Mouse (Mus musculus) neural tube, embryonic 13.5 days (tissue): ENCODE data around the gene Cmc1. TPM values are rescaled to one million over a fixed set of nuclear protein-coding genes. Genes with fewer than 3 reads are reported as not detected.
A peak's percentile ranks its signal among the peaks of the same experiment; 100 is the strongest.

Experiments
- ATAC-seq: fragments of 200-750 bp; cut with Nextera tagmentation; 2 replicates; pipeline ENCODE4 v1.8.0; 2017; ENCODE audit warnings: low read depth, mild to moderate bottlenecking, moderate TSS enrichment, moderate library complexity
- H3K27ac ChIP-seq: fragments of 300-500 bp; sonication (generic); replicated peaks from 2 replicates; pipeline ENCODE4 v1.5.1; 2015; ENCODE audit warnings: moderate library complexity, mild to moderate bottlenecking, inconsistent platforms
- H3K27me3 ChIP-seq: fragments of 300-500 bp; sonication (generic); 2 replicates; pipeline ENCODE4 v1.6.1; 2015; ENCODE audit warnings: mild to moderate bottlenecking, inconsistent platforms
- H3K36me3 ChIP-seq: fragments of 300-500 bp; sonication (generic); 2 replicates; pipeline ENCODE4 v1.6.1; 2015; ENCODE audit warnings: mild to moderate bottlenecking, inconsistent platforms
- H3K4me1 ChIP-seq: fragments of 300-500 bp; sonication (generic); replicated peaks from 2 replicates; pipeline ENCODE4 v1.6.1; 2015; ENCODE audit warnings: inconsistent platforms
- H3K4me2 ChIP-seq: fragments of 300-500 bp; sonication (generic); 2 replicates; pipeline ENCODE4 v1.6.1; 2015; ENCODE audit warnings: inconsistent platforms, mild to moderate bottlenecking, moderate library complexity
- H3K4me3 ChIP-seq: fragments of 300-500 bp; sonication (generic); 2 replicates; pipeline ENCODE4 v1.5.1; 2015; ENCODE audit warnings: mild to moderate bottlenecking, inconsistent platforms
- H3K9ac ChIP-seq: fragments of 300-500 bp; sonication (generic); 2 replicates; pipeline ENCODE4 v1.6.1; 2015; ENCODE audit warnings: moderate library complexity, mild to moderate bottlenecking, inconsistent platforms
- H3K9me3 ChIP-seq: fragments of 300-500 bp; sonication (generic); 2 replicates; pipeline ENCODE4 v1.6.1; 2016; ENCODE audit warnings: inconsistent platforms
- WGBS: fragments of 180-500 bp; shearing (Covaris S2); methylation state at CpG from one replicate; pipeline ENCODE4 v1.1.7; 2015; 5-methylcytosine and 5-hydroxymethylcytosine counted together
- polyA plus RNA-seq: library from polyadenylated mRNA; unstranded; fragments of >200 nt; fragmentation: Nextera tagmentation; extraction: Ambion mirVana; gene quantifications from 2 replicates; pipeline ENCODE4 v1.2.1, GENCODE M21; 2015

Gene Cmc1
- polyA plus RNA-seq, 1 experiment from 2014 or later: 47.7 TPM

DNA sequence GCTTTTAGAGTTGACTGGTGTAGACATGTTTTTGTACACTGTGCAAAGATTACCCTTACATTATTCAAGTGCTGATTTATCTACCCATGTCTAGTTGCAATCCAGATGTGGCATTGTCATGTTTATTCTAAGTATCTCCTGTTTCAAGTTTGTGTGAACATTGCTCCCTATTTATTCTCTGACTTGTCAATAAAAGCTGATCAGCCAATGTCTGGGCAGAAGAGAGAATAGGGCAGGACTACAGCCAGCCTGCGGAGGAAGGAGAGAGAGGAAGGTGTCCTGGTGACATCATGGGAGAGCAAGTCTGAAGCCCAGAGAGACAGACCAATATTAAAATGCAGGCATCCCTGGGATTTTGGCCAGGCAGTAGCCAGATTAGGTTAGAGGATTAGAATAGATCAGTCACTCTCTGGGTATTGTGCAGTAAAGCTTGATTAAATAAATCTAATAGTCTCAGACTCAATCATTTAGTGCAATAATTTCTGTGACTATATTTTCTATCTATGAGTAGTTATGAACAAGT, 104.9 kb downstream of the Cmc1 start:
- H3K4me2 ChIP-seq: no peak overlapping the region
- no peak overlapping the region for H3K27ac ChIP-seq
- H3K27me3 ChIP-seq: no peaks in the 10 kb centered on the region
- H3K9ac ChIP-seq: no peak overlapping the region
- peaks cover 11% of the 10 kb centered on the region for H3K36me3 ChIP-seq
- peaks cover 28% of the 10 kb centered on the region for H3K4me1 ChIP-seq
- H3K4me3 ChIP-seq: no peak overlapping the region
- ATAC-seq: no peak
- WGBS: 78% methylated on average over 1 of the region's 1 CpGs
- no peaks in the 10 kb centered on the region for H3K9me3 ChIP-seq

DNA sequence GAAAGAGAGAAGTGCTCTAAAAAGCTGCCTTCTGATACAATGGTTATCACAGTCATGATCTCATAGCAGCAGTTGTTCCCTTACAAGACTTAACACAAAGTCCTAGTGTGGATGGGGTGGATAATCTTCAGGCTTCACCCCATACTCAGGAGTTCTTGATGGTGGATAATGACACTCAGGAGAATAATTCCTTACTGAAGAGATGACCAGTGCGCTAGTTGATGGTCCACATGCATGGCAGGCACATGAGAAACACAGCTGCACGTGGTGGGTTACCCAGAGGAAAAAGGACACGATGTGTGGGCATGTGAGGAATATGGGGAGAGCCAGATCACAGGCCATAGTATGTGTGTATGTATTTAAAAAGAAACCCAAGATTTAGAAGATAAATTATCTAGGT, 106.4 kb downstream of the Cmc1 start:
- H3K4me2 ChIP-seq: no peak overlapping the region
- H3K27ac ChIP-seq: no peak overlapping the region
- no peak for ATAC-seq
- H3K36me3 ChIP-seq: peaks cover 7% of the 10 kb centered on the region
- no peaks in the 10 kb centered on the region for H3K27me3 ChIP-seq
- no peak overlapping the region for H3K9ac ChIP-seq
- H3K4me1 ChIP-seq: peaks cover 28% of the 10 kb centered on the region
- H3K4me3 ChIP-seq: no peak overlapping the region
- no peaks in the 10 kb centered on the region for H3K9me3 ChIP-seq
- WGBS: 87% methylated on average over 3 of the region's 3 CpGs

DNA sequence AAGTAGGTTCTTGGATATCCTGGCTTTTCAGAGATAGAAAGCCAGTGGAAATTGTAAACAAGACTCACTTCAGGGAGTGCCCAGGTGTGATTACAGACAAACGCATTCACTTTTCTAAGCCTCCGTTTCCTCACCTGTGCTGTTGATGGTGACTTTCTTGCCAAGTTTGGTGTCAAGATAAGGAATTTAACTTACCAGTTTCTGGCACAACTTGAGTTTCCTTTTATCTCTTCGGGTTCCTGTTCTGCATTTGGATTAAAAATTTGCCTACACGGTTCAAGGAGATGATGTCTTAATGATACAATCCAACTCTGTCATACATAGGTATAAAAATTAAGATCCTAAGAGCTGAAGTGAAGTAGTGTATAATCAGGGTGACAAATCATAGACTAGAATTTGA, 107.2 kb downstream of the Cmc1 start:
- no peak overlapping the region for H3K9ac ChIP-seq
- no peak overlapping the region for H3K27ac ChIP-seq
- 93% methylated on average over 4 of the region's 4 CpGs for WGBS
- peaks cover 28% of the 10 kb centered on the region for H3K4me1 ChIP-seq
- peak overlapping the region; percentile 87 for H3K4me2 ChIP-seq
- no peak for ATAC-seq
- no peaks in the 10 kb centered on the region for H3K27me3 ChIP-seq
- H3K4me3 ChIP-seq: no peak overlapping the region
- peaks cover 3% of the 10 kb centered on the region; the same call in 1 of the 2 replicates for H3K36me3 ChIP-seq
- no peaks in the 10 kb centered on the region for H3K9me3 ChIP-seq

DNA sequence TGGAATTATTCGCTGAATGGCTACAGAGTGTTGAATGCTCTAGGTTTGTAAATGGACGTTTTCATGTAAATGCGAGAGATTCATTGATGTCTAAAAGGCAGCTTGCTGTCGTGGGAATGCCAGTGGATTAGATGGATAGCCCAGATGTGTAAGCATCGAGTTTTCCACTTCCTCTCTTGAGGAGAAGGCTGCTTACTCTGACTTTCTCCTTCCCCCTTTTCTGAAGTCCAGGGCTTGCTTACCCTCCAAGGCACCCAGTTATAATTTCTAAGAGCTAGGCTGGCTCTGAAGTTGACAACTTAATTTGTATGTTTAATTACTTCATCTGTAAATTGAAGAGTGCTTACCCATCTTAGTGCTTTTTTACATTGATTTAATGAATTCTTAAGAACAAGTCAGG, 108.3 kb downstream of the Cmc1 start:
- no peaks in the 10 kb centered on the region for H3K9me3 ChIP-seq
- H3K4me3 ChIP-seq: peak overlapping the region; percentile 83
- H3K36me3 ChIP-seq: no peaks in the 10 kb centered on the region
- no peaks in the 10 kb centered on the region for H3K27me3 ChIP-seq
- peak overlapping the region; percentile 87 for H3K4me2 ChIP-seq
- H3K9ac ChIP-seq: peak overlapping the region; percentile 91
- ATAC-seq: no peak
- 19% methylated on average over 5 of the region's 5 CpGs for WGBS
- peaks cover 28% of the 10 kb centered on the region for H3K4me1 ChIP-seq
- H3K27ac ChIP-seq: 0 out of 2 replicates have a peak overlapping the region, but pooled peaks have one; percentile 97

DNA sequence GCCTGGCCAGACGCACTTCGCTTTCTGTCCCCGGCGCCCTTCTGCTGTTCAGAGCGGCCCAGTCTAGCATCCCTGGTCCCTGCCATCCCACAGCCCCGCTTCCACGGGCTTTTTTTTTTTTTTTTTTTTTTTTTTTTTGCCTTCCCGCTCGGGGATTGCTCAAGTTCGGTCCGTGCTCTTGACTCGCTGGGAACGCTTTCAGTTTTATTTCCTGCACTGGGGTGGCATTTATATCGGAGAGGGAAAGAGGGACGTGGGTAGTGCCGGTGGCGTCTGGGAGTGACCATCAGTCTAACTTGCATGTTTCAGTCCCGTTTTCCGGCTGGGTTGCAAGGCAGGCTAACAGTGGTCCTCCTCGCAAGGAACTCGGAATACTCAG, 109.0 kb downstream of the Cmc1 start:
- H3K27ac ChIP-seq: peak overlapping the region; percentile 97
- peak overlapping the region; percentile 83 for H3K4me3 ChIP-seq
- peak overlapping the region; percentile 91 for H3K9ac ChIP-seq
- H3K27me3 ChIP-seq: no peaks in the 10 kb centered on the region
- H3K4me1 ChIP-seq: peaks cover 28% of the 10 kb centered on the region
- H3K9me3 ChIP-seq: no peaks in the 10 kb centered on the region
- no peak for ATAC-seq
- H3K36me3 ChIP-seq: no peaks in the 10 kb centered on the region
- peak overlapping the region; percentile 87 for H3K4me2 ChIP-seq
- WGBS: 1% methylated on average over 21 of the region's 21 CpGs

DNA sequence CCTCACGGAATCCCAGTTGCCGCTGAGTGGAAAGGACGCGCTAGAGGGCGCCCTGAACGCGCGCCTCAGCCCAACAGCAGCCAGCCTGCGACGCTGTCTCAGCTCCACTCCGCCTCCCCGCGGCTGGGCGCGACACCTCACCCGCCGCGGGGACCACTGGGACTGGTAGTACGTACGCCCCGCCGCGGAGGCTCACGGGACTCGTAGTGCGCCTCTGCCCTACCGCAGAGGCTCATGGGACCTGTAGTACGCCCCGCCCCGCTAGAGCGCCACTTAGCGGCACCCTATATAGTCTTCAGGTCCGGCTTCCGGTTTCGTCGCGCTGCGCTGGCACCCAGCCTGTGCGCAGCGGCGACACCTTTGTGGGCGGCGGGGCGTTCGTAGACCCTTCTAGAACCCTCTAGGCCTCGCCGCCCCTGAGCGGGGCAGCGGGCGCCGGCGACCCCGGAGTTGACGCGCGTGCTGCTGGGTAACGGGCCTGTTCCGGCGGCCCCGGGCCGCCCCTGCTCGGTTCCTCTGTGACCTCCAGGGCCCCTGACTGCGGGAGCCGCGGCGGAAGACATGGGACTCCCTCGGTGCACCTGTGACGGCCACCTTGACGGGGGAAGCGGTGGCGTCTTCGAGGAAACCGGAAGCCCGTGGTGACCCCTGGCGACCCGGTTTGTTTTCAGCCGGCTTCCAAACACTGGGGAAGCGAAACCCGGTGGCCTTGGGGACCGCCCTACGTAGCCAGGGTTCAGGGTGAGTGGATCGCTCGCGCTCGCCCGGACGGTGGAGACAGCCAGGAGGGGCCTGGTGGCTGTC, 109.6 kb downstream of the Cmc1 start, which contains the start of gene Azi2:
Azi2 (plus strand) TSS at position 282 of the 804 bp plus-strand sequence.
- ATAC-seq: peak; percentile 98
- WGBS: under 1% methylated on average over 87 of the region's 87 CpGs
- Histone ChIP-seq H3K4me3 (peak within 1 kb of the TSS; percentile 83), H3K27ac (peak within 1 kb of the TSS; percentile 97), H3K9ac (peak within 1 kb of the TSS; percentile 91), H3K36me3 (no peaks in the 10 kb centered on the region), H3K27me3 (no peaks in the 10 kb centered on the region), H3K4me2 (peak within 1 kb of the TSS; percentile 87), H3K9me3 (no peaks in the 10 kb centered on the region), H3K4me1 (peaks cover 28% of the 10 kb centered on the region)

DNA sequence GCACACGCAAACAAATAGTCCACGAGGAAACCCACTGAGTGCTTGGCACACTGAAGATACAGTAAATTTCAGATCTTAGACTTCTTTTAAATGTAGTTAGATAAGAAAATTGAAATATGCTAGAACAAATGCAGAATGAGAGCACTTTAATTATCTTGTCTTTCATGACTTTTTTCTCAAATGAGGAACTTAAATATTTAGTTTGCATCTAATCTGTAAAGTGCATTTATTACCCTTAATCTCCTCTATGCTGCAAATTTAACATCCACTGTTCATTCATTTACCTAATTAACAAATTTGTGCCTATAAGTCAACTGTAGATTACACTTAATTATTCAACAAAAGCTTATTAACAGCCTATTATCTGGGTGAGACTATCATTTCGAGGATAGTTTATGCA, 115.0 kb downstream of the Cmc1 start:
- no peak overlapping the region for H3K27ac ChIP-seq
- 91% methylated on average over 3 of the region's 3 CpGs for WGBS
- no peak overlapping the region for H3K9ac ChIP-seq
- ATAC-seq: no peak
- H3K4me2 ChIP-seq: no peak overlapping the region
- H3K27me3 ChIP-seq: no peaks in the 10 kb centered on the region
- no peaks in the 10 kb centered on the region for H3K36me3 ChIP-seq
- no peaks in the 10 kb centered on the region for H3K4me1 ChIP-seq
- no peak overlapping the region for H3K4me3 ChIP-seq
- no peaks in the 10 kb centered on the region for H3K9me3 ChIP-seq

DNA sequence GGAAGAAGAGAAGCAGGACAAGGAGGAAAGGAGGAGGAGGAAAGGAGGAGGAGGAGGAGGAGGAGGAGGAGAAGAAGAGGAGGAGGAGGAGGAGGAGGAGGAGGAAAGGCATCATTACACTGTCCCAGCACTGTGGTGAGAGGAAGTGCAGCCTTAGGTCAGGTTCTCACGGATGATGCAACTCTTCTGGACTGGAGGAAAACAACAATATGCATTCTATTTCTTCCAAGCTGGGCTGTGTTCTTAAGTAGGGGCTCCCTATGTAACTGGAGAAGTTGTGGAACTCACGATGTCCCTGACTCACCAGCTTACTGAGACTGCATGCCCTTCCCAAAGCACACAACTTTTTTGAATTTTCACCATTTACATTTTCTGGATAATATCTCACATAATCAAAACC, 118.3 kb downstream of the Cmc1 start:
- no peaks in the 10 kb centered on the region for H3K27me3 ChIP-seq
- H3K4me2 ChIP-seq: no peak overlapping the region
- H3K36me3 ChIP-seq: no peaks in the 10 kb centered on the region
- no peak overlapping the region for H3K9ac ChIP-seq
- WGBS: 57% methylated on average over 2 of the region's 2 CpGs
- H3K4me1 ChIP-seq: no peaks in the 10 kb centered on the region
- ATAC-seq: no peak
- H3K27ac ChIP-seq: no peak overlapping the region
- no peak overlapping the region for H3K4me3 ChIP-seq
- no peaks in the 10 kb centered on the region for H3K9me3 ChIP-seq

DNA sequence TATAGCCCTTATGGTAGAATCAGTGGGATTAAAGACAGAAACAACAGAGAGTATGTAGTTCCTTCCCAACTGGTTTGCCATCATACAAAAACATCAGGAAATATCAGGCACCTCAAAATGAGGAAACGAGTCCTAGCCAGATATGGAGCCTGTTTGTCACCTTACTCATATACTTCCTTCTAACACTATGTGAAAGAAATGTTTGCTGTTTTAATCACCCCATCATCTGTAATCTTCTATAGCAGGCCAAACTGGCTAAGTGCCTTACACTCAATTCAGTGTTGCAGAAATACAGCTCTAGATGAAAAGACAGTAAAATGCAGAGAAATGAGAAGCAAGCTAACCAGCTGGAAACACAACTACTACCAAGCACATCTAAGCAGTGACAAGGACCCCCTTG, 119.7 kb downstream of the Cmc1 start:
- Histone ChIP-seq H3K4me3 (no peak overlapping the region), H3K4me2 (no peak overlapping the region), H3K9ac (no peak overlapping the region), H3K27me3 (no peaks in the 10 kb centered on the region), H3K9me3 (no peaks in the 10 kb centered on the region), H3K4me1 (no peaks in the 10 kb centered on the region), H3K36me3 (no peaks in the 10 kb centered on the region), H3K27ac (no peak overlapping the region)
- 94% methylated on average over 1 of the region's 1 CpGs for WGBS
- ATAC-seq: no peak

DNA sequence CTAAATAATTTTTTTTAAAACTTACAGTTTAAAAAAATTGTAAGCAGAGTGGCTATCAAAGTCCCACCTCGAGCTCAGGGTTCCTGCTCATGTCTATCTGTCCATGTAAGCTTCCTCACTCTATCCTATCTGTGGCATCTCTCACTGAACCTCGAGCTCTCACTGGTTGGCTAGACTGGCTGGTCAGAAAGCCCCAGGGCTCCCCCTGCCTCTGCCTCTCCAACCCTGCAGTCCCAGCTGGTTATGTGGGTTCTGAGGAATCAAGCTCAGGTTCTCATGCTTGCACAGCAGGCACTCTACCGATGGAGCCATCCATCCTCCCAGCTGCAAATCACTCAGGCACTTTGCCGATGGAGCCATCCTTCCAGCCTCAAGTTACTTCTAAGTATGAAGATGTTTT, 120.5 kb downstream of the Cmc1 start:
- Histone ChIP-seq H3K36me3 (no peaks in the 10 kb centered on the region), H3K27ac (no peak overlapping the region), H3K9ac (no peak overlapping the region), H3K9me3 (no peaks in the 10 kb centered on the region), H3K27me3 (no peaks in the 10 kb centered on the region), H3K4me2 (no peak overlapping the region), H3K4me3 (no peak overlapping the region), H3K4me1 (no peaks in the 10 kb centered on the region)
- no peak for ATAC-seq
- 49% methylated on average over 4 of the region's 4 CpGs for WGBS

DNA sequence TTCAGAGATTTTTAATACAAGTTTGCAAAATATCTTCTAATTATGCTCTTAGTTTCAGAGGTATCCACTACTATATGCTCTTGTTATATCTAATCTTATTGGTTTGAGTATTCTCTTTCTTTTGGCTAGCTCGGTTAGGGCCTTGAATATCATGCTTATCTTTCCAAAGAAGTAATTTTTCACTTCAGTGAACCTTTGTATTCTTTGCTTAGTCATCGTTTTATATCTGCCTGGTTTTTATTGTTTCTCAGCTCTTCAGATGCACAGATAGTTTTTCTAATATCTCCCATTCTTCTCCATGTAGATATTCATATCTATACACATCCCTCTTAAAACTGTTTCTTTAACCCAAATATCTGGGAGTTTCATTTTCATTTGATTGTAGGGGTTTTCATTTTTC, 125.0 kb downstream of the Cmc1 start:
- Histone ChIP-seq H3K4me2 (no peak overlapping the region), H3K9ac (no peak overlapping the region), H3K9me3 (0 out of 2 replicates have a peak, but pooled peaks cover 4% of the 10 kb centered on the region), H3K27ac (no peak overlapping the region), H3K4me1 (no peaks in the 10 kb centered on the region), H3K27me3 (no peaks in the 10 kb centered on the region), H3K4me3 (no peak overlapping the region), H3K36me3 (no peaks in the 10 kb centered on the region)
- WGBS: 72% methylated on average over 2 of the region's 2 CpGs
- no peak for ATAC-seq
